Mouse (Mus musculus): ENCODE results near the gene Eml4.

GRCm38 (mm10) chr17:83363081-83363480, 12.3 kb downstream of the Eml4 start:
- TF ChIP-seq POLR2A (IDR thresholded peaks at IDR 0.05; ENCODE audit: control insufficient read depth, low read depth, low read length) (no peak), CTCF (IDR thresholded peaks at IDR 0.05; ENCODE audit: control insufficient read depth, insufficient read depth, insufficient replicate concordance, low read depth, low read length) (no peak)

All from testis, adult 2 months (tissue).